Mouse (Mus musculus) brain, embryonic 18.5 days (tissue): ENCODE measurements around the gene Olfml1.

ENCODE experiments used
- DNase-seq: peaks from one replicate; pipeline ENCODE4 v3.0.0-alpha.2; 2012; ENCODE audit warnings: low read depth, low spot score

Olfml1 gene

GRCm38 (mm10) chr7:107567261-107567671 is at the start of gene Olfml1:
Gene Olfml1 (plus strand): TSS chr7:107567446.
- no peak for DNase-seq

DNA sequence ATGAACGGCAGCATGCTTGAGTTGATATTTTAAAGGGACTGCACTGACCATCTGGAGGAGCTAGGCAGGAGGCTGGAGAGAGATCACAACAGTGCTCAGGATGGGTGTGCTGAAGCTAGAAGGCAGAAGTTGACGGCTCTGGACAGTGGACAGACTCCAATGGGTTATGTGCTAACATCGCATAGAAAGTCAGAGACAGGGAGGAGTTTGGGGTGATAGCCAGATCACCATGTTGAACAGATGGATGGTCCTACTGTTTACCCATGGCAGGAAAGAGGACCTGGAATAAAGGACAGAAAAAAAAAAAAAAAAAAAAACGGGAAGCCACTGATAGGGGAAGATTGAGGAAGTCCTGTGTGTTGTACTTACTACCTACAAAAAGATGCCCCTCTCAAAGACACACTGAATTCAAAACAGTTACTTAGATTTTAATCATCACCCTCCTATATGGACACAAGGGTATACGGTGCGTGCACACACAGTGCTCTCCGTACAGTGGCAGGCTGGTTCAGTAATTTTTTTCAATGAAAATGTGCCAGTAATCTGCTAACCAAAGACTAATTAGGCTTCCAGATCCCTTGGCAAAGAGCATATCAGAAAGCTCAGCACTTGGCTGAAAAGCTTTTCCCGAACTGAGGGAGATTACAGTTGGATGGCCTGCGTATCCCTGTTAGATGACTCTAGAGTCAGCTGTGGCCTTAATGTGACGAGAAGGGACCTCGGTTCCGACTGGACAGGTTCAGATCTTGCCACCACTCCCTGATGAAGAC is 47.8 kb upstream of the Olfml1 start:
- DNase-seq = no peak

DNA sequence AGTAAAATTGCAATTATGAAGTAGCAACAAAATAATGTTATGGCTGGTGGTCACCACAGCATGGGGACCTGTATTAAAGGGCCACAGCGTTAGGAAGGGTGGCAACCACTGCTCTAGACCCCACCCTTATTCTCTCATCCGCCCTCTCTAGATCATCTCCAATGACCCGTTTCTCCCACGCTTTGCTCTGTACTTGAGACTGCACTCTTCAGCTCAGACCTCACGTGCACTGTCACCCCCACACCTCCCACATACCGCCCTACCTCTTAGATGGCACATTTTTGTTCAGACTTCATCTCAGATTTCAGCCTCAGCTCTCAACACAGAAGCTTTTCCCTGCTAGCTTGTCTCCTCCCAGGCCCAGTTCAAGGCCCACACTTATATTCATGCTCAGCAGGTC is 45.8 kb upstream of the Olfml1 start:
- DNase-seq = no peak

DNA sequence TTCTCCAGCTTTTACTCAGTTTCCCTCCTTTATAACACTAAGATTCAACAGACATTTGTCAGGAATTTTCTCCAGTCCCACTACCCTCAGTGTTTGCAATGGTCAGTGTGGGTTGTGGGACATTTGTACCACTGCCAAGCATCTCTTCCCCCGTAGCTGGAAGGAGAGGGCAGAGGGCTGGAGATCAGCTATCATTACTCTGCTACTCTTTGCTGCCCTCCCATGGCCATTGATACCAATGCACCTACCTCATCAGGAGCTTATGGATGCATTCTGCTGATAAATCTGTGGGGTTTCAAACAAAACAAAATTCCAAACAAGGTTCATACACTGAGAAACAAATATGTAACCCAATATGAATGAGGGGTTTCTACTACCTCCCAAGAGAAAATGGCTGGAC is 40.9 kb upstream of the Olfml1 start:
- DNase-seq = no peak

DNA sequence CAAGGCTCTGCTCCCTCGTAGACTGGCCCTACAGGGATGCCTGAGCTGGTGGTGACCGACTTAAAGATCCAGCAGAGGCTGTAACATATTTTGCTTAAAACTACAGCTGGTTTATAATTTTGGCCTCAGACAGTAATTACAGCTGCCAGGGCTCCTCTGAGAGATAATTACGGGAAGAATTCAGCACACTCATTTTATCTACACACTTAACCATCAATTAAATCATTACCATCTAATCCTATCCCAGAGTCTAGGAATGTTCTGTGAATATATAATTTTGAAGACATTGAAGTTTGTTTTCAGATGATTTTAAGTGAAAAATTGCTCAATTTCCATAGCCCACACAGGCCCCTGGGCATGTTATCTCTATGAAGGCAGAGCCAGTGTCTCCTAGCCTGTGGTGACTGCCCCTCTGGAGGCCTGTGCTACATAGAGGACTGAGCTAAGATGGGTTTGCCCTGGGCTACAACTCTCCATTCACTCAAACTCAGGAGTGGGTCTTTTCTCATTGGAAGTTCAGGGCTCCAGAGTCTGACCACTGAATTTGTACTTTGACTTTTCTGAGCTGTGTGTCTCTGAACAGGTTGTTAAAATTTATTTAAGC is 39.0 kb upstream of the Olfml1 start:
- DNase-seq = no peak

DNA sequence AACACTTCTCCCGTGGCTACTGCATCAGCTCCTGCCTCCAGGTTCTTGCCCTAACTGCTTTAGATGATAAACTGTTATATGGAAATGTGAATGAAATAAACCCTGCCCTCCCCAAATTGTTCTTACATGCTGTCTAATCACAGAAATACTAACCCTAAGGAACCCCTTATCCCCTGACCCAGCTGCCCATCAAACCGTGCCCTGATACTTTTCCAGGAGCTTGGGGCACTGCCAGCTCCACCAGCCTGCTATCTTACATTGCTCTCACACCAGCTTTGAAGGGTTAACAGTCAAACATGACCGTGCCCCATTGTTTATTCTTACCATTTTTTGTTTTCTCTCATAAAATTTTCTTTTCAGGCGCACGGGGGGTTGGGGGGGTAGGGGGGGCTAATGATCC is 37.9 kb upstream of the Olfml1 start:
- no peak for DNase-seq

GRCm38 (mm10) chr7:107535311-107535710 is 31.9 kb upstream of the Olfml1 start:
- no peak for DNase-seq

GRCm38 (mm10) chr7:107536516-107536915 is 30.7 kb upstream of the Olfml1 start:
- no peak for DNase-seq

DNA sequence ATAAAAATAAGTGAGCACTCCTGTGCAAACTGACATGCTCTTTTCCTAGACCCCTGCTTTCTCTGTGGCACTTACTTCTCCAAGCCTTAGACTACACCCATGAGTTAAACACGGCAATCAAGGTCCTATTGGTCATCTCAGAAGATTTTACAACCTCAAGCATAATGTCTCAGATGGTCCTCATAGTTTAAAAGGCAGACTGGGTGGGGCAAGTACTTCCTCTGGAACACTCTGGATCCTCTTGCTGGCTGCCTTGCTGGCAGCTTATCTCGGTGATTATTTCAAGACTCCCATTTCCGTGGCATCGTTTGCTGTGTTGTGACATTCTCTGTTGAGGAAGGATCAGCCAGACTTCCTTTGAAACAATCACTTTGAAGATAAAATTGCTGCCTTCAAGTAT is 27.2 kb upstream of the Olfml1 start:
- DNase-seq = no peak

- no peak for DNase-seq
Measured at GRCm38 (mm10) chr7:107545011-107545410, 22.2 kb upstream of the Olfml1 start.

DNA sequence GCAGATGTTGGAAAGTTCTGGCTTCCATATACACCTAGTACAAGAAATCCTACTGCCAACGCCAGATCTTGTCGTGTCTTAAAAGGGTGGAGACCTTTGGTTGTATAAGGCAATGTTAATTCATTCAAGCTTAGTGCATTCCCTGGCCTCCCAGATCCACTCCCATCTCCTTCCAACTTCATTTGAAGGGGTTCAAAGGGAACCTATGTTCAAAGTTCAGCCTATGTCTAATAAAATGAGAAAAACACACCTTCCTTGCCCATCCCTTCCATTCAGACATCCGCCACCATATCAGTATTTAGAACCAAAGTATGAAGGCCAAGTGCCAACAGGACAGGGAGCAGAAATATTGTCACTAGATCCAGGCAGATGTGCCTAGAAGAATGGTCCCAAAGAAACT is 19.4 kb upstream of the Olfml1 start:
- DNase-seq = no peak

DNA sequence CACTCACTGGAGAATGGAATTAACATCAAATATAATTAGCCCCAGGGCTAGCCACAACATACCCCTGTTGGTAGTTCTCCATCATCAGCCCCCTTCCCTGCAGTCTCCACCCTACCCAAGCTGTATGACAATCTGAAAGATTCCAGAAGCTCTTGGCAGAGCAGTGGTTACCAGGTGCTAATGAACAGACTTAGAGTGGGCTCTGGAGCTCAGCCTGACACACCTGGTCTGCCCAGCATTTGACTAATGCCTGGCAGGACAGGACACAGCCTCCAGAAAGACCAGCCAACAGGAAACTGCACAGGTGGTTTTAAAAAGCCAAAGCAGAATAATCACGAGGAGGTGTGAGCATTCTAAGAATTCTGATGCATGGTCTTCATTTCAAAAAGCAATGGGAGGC is 13.8 kb upstream of the Olfml1 start:
- no peak for DNase-seq

- DNase-seq = no peak
Measured at GRCm38 (mm10) chr7:107555906-107556305, 11.3 kb upstream of the Olfml1 start.

GRCm38 (mm10) chr7:107560675-107561074 is 6.6 kb upstream of the Olfml1 start:
- no peak for DNase-seq

GRCm38 (mm10) chr7:107561584-107561983 is 5.7 kb upstream of the Olfml1 start:
- no peak for DNase-seq

DNA sequence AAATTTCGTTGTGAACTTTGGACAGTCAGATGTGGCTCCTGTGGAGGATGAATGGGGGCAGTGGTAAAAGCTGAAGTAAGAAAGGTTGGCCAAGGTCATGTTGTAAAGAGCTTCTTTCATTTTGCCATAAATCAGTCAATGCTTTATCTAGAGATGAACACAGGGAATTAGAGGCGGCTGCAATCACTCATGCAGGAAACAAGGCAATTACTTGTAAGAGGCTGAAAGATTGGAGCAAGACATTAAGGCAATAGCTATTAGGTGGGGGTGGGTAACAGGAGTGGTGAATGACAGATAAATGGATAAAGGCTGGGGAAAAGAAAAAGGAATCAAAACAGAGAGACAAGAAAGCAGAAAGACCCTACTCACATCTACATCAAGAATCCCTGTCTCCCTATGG is 3.5 kb upstream of the Olfml1 start:
- no peak for DNase-seq

DNA sequence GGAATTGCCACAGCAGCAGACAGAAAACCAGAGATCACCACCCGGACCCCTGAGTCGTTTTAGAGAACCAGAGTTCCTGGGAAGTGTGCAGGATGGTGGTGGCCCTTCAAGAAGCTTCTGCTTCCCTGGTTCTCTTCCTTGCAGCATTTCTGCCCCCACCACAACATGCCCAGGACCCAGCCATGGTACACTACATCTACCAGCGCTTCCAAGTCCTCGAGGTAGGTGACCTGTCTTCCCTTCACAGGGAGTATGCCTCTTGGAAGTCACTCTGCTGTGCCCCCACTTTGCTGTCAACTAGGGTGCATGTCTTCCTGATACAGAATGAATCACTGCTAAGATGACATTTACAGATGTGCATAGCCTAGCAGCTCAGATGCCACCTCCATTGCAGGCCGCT is 428 bp downstream of the Olfml1 start:
- DNase-seq = no peak

DNA sequence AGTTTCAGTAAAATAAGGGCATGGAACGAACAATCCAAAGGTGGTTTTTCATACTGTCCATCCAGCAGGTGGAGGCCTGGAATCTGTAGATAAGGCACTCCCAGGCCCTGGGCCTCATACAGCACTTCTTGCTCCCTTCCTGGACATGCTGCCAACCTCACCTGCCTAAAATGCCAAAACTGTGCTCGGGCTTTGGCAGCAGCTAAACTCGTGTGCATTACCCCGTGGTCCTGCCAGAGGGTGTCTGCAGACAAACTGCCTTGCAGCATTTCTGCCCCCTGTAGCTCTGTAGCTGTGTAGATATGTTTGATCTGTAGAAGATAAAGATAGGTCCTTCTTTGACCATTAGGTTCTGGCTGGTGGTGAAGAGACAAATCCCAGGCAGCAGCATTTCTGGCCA is 1.7 kb downstream of the Olfml1 start:
- DNase-seq = no peak

DNA sequence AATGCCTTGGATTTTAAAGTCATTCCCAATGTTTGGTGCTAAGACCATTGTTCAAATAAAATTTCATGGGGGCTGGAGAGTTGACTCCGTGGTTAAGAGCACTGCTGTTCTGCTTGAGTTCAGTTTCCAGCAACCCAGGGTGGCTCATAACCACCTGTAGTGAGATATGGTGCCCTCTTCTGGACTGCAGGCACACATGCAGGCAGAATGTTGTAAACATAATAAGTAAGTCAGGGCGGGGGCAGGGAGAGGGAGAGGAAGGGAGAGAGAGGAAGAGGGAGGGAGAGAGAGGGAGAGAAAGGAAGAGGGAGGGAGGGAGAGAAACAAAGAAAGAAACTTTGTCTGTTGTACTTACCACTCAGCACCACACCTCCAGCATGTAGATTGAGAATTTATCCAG is 6.6 kb downstream of the Olfml1 start:
- no peak for DNase-seq

DNA sequence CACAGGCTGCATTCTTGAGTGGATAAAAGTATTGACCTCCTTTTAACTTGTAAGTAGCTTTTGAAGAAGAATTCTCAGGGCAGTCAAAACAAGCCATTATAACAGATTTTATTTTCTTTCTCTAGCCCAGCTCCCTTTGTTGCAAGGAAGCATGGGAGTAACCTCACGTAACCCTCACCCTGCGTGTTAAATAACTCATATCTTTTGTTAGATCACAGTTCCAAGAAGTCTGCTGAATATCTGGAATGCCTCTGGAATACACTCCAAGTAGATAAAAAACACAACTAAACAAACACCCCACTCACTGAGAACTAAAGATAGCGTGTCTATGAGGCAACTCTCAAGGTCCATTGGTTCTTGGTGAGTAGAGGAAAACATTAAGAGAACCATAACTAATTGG is 7.0 kb downstream of the Olfml1 start:
- DNase-seq = no peak

- DNase-seq = no peak
Measured at GRCm38 (mm10) chr7:107592641-107593040, 25.4 kb downstream of the Olfml1 start.

DNA sequence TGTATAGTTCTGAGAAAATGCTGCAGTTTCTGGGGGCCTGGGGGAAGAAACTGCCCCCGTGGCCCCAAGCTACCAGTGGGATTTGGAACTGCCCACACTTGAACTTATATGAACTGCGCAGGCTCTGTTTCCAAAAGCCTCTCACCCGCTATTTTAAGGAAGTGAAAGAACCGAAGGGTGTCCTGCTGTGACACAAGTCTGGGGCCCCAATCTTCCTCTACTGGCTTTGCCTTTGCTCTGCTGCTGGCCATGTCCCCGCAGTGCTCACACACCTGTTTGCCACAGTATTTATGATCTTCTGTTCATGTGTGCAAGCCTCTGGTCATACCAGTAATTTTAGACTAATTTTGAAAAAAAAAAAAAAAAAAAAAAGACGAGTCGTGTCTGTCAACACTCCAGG is 26.7 kb downstream of the Olfml1 start:
- DNase-seq = no peak

GRCm38 (mm10) chr7:107594325-107594856 is 27.1 kb downstream of the Olfml1 start:
- DNase-seq = peak; percentile 28
